Mouse (Mus musculus): Measurements from ENCODE around the gene Etfdh.

The Etfdh gene

DNA sequence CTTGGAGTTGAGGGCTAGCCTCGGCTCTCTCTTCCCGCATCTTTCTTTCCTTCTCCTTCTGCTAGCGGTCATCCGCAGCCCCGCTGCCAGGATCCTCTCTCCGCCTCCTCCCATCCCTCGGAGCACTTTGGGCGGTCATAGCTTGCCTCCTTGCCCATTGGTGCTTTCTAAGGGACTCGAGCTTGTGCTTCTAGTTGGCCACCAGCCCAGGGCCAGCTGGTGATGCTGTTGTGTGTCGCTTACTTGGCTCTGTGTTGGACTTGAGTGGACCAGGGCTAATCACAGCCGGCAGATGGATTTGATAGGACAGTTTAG lies at the start of gene Etfdh:
Etfdh (minus strand) TSS at position 85 of the 315 bp plus-strand sequence.
- DNase-seq (ENCODE audit: low spot score) = peak; percentile 76

DNA sequence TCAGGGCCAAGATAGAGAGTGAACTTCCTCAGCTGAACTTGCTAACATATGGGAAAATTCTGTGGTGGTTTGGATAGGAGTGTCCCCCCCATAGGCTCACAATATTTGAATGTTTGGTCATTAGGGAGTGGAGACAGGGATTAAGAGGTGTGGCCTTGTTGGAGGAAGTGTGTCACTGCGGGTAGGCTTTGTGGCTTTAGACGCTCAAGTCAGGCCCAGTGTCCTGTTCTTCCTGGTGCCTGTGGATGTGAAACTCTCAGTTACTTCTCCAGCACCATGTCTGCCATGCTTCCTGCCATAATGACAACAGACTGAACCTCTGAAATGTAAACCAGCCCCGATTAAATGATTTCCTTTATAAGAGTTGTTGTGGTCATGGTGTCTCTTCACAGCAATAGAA lies 47.1 kb upstream of the Etfdh start:
- DNase-seq (ENCODE audit: low spot score) = no peak

DNA sequence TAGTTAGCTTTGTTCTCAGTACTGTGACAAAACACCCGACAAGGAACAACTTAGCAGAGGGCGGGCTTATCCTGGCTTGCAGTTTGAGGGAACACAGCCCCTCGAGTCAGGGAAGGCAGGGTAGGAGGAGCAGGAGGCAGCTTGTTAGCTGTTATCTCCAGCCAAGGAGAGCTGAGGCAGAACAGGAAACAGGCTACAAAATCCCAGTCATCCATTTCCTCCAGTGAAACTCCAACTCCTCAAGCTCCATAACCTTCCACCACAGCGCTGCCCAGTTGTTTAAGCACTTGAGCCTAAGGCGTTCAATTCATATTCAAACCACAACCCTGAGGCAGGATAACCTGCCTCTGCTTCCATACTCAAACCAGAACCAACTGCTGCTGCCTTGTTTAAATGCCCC lies 45.3 kb upstream of the Etfdh start:
- DNase-seq (ENCODE audit: low spot score) = no peak

DNA sequence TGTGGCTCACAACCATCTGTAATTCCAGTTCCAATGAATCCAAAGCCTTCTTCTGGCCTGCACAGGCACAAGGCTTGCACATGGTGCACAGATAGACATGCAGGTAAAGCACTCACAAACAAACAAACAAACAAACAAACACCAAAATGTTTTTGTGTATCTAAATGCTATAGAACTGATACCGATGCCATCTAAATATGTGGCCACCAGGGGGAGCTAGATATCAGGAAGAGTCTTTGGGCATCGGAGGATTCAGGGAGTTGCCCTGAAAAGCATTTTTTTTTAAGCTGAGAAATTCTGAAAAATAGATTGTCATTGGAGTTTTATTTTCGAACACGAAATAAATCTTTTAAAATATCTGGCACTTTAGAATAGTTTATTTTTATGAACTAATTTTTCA lies 43.8 kb upstream of the Etfdh start:
- DNase-seq (ENCODE audit: low spot score) = peak; percentile 83

DNA sequence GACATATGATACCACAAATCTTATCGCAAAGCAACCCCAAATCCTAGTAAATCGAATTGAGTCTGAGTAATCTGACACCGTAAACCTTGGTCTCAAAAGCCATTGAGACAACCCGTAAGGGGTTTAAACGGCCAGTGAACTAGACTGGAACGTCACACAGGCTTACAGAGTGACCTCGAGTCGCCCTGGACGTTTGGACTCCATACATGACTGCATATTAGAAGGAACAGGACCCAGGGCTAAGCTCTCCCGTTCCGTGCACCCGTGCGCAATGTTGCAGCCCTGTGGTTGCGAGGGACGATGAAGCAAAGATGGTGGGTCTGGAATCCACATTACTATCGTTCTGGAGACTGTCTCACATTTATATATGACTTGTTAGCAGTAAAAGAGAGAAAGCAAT lies 42.9 kb upstream of the Etfdh start:
- DNase-seq (ENCODE audit: low spot score) = no peak

DNA sequence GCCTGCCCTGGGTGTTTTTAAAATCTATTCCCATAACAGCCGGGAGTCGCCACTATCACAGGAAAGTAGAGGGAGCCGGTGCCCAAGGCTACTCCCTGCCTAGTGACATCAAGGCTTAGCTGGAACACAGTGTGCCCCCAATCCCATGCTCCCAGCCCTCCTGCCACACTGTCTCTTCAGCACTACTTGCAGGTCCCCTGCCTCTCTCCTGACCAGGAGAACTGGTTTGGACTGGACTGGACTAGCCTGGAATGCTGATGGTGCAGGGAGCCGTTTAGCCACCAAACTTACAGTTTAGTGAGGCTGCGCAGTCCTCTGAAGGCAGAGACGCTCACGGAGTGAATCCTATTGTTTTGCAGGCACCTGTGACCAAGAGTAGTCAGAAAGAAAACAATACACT lies 41.3 kb upstream of the Etfdh start:
- DNase-seq (ENCODE audit: low spot score) = no peak

DNA sequence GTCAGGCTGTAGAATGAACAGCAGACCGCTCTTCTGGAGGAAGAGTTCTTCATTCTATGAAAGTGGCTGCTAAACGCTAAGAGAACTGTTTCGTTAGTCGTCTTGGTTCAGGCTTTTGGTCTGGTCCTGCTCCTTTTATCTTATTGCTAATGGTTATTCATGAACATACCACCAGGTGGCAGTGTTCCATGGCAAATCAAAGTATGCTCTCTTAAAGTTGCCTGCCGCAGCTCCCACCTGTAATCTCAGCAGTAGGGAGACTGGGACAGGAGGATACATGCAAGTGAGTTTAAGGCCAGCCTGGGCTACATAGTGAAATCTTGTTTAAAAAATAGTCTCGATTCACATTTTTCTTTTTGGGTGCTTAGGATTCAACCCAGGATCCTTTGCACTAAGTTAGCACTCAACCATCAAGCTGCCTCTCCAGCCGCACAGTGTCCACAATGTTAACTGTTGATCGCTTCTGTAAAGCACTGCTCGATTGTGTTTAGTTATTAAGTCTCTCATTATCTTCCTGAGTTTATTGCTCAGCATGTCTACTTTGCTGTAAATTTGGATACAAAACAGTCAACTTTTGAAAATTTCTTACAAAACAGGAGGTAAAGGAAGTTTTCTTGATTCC lies 35.6 kb upstream of the Etfdh start:
- DNase-seq (ENCODE audit: low spot score) = peak; percentile 66

DNA sequence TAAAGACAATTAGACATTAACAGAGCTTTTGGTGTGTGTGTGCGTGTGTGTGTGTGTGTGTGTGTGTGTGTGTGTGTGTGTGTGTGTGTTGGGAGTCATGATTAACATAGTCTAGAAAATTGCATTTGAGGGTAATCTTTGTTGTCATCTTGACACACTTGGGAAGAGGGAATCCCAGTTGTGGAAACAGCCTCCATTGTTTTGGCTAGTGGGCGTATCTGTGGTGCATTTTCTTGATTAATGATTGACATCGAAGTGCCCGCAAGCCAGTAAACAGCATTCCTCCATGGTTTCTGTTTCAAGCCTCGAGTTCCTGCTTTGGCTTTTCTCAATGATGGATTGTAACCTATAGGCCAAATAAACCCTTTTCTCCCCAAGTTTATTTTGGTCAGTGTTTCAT lies 27.4 kb upstream of the Etfdh start:
- DNase-seq (ENCODE audit: low spot score) = no peak

DNA sequence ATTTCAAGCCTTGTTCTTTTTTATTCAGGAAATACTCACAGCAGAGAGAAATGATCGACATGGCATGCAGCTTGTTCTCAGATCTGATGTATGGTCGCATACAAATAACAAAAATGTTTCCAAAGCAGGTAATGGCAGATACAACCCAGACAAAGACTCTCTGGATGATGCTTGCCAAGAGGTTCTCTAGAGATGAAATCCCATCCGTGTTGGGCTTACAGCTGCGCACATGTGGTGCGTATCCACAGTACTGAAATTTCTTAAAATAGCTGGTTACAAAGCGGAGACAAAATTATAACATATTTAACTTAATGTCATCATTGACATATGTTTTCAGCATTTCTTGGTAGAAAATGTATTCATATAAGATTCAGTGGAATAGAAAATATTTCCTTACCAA lies 22.8 kb upstream of the Etfdh start:
- DNase-seq (ENCODE audit: low spot score) = no peak

DNA sequence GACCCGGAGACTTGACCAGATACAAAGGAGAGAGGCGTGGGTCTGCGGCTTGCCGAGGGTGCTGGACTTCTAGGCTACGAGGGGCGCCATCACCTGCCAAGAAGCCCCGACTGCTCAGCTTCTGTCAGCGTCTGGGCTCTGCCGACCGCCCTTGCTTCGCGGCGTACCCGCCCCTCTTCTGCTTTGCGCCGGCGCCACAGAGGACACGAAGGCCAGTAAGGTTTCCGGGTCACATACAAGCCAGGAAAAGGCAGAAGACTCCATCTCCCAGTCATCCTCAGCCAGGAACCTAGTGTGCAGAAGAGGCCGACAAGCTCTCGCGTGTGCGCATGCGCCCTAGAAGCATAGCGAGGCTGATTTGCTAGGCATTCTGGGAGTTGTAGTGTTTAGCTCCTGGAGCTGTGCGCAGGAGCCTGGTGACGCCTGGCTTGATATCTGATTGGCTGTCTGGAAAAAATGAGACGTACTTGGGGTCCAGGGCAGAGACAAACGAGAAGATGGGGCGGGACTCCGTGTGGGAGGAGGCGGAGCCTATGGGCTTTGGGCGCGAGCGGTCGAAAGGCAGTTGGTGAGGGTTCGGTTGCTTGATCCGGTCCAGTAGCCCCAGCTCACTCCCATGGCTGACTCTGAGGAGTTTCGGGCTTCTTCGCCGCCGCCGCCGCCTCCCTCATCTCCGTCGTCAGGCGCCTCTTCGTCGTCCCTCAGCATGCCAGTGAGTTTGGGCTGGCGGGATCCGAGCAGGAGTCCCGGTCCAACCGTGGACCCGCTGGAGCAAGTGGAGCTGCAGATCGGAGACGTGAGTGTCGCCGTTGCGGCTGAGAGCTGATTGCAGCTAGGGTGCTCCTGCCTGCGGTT lies 512 bp downstream of the Etfdh start, which contains the start of gene 4930579G24Rik:
4930579G24Rik (plus strand) TSS at position 519 of the 855 bp plus-strand sequence.
- peak; percentile 98 for DNase-seq (ENCODE audit: low spot score)

DNA sequence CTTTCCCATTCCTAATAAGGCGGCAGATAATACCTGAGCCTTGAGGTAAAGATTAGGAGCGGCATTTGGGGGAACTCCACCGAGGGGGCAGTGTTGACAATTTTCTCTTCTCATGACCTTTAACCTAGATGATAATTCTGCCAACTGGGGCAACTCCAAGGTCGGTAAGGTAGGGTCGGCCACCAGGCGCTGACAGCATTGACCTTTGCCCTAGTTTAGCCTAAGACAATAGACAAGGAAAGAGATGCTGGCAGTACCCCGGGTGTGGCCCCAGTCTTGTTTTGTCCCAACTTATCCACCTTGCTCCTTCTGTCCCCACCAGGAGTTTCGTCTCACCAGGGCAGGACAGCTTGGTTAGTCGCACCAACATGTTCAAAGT lies 1.1 kb downstream of the Etfdh start:
- no peak for DNase-seq (ENCODE audit: low spot score)

DNA sequence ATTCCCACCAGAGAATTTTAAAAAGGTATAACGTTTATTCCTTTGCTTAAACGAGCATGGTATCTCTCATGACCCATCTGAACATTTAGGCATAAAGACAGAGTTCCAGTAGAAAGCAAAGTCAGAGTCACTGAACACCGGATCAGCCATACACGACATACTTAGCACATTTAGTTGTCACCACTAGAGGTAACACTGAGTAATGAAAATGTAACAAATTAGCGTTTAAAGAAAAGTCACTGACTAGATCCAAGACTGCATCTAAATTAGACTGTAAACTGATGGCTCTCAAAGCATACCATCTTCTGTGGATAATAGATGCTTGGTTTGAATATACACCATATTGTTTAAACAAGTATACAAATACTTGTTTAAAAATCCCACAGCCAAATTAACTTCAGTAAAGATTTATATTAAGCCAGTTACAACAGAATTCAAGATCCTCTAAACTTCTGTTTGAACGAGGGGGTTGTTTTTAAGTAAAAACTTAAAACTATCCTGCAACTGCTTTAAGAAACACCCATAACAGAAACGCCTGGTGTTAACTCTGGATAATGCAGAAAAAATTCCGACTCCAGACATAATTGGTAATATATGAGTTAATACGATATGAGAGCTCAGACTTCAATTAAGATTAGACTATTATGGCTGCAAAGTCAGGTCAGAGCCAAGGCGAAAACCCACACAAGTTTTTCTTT lies 1.7 kb downstream of the Etfdh start:
- no peak for DNase-seq (ENCODE audit: low spot score)

DNA sequence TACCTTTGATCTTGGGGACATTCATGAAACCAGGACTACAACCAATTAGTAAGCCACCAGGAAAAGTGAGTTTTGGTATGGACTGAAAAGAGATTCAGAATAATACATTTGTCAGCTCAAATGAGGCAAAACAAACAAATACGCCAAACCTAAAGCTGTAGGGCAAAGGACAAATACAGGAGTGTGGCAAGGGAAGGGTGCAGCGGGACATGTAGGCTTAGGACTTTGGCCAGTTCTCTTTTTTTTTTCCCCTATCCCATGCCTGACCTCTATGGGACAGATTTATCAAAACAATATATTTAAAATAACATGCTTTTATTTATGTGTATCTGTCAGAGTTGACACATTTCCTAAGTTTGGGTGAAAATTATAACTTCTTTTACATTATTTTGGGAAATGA lies 19.4 kb downstream of the Etfdh start:
- no peak for DNase-seq (ENCODE audit: low spot score)

DNA sequence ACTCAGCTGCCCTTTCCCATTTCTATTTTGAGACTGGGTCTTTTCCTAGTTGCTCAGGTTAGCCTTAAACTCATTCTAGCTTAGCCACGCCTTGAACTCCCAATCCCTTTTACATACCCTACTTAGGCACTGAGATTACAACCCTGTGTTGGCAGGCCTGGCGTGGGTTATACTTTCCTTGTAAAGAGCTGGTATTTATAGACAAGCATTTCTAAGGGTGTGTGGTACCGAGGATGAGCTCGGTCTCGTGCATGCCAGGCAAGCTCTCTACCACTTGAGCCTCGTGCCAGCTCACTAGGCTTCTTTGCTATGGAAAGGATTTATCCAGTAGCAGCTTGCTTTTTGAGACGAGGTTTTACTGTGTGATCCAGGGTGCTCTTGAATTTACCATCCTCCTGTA lies 33.8 kb downstream of the Etfdh start:
- DNase-seq (ENCODE audit: low spot score) = no peak

DNA sequence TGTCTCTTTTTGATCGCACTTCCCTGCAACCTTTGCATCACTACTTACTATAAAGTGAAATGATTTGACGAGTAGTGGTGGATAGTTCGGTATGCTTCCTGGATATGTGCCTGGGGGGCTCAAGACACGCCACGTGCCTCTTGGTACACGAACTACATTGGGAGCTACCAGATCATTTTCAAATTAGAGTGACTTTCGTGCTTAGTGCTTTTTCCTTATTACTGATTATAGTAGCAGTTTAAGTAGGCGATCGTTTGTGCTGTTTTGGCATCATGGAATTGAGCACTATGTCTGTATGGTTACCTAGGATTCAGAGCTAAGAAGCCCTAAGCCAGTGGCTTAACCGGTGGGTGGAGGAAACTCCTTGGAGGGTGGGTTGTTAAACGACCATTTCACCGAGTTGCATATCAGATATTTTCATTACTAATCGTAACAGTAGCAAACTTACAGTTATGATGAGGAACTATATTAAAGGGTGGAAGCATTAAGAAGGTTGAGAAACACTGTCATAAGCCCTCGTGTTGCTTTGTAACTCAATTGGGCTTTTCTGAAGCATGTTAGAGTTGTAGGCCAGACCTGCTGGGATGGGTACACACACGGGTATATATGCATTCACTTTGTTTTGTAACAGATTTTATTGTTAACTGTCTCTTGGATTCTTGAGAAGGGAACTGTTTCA lies 37.4 kb downstream of the Etfdh start:
- no peak for DNase-seq (ENCODE audit: low spot score)

DNA sequence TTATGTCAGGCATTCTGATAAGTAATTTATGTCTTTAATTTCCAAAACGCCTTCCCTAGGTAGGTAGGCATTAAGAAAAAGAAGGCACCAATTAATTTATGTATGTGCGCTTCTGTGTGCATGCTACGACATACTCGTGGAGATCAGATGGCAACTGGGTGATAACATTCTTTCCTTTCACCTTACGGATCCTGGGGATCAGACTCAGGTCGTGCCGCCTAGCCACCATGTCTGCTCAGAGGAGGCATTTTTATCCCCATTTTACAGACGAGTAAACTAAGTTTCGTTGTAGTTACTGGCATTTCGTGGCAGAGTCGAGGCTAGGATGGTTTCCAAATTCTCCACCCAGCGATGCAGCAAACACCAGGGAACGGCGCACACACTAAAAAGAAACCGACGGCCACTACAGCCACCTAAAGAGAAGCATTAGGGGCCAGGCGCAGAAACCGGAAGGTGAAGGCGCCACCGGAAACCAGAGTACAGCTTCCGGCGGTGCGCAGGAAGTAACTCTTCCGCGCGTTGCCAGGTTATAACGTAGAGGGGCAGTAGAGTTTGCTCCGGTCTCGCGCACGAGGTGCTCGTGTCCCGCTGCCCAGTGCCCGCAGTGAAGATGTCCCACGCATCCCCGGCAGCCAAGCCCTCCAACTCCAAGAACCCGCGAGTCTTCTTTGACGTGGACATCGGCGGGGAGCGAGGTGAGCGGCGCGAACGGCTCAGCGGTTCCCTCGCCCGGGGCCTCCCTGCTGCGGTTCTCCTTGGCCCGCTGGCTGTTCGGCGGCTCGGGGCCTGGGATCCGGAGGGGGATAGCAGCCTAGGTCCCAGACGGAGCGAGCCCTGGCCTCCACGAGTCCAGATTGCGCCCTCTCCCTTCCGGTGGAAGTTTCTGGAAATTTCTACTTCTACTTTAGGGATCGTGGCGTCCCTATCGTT lies 38.2 kb downstream of the Etfdh start, which contains the start of gene Ppid:
Ppid (plus strand) TSS at position 480 of the 930 bp plus-strand sequence.
- DNase-seq (ENCODE audit: low spot score) = peak; percentile 78

DNA sequence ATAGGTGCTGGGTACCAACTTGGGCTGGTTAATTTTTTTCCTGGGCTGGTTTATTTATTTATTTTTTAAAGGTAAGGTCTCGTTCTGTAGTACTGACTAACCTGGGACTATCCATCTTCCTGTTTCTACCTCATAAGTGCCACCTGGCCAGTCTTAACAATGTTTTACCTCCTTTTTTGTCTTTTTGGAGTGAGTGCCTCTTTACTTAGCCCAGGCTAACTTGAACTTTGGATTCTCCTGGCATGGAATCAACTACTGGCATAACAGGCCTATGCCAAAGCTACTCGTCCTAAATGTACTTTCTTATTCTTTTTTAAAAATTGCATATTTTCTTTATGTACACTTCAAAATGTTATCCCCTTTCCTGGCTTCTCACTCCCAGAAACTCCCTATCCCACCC lies 39.6 kb downstream of the Etfdh start:
- no peak for DNase-seq (ENCODE audit: low spot score)

DNA sequence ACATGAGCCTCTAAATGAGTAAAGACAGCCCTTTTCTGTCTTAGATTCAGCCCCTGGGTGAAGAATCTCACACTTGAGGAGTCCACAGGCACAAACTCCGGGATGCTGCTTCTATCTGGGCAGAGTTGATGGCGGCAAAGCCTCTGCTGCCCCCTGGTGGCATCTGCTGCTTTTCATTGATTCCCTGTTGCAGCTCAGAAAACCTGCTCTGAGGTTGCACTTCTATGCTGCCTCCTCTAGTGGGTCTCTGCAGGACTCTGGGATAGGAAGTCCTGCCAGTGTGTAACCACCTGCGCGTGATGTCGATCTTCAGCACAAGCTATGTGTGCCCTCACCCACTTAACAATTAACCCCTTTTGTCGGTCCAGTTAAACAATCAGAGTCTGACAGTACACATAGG lies 42.5 kb downstream of the Etfdh start:
- DNase-seq (ENCODE audit: low spot score) = peak; percentile 95

DNA sequence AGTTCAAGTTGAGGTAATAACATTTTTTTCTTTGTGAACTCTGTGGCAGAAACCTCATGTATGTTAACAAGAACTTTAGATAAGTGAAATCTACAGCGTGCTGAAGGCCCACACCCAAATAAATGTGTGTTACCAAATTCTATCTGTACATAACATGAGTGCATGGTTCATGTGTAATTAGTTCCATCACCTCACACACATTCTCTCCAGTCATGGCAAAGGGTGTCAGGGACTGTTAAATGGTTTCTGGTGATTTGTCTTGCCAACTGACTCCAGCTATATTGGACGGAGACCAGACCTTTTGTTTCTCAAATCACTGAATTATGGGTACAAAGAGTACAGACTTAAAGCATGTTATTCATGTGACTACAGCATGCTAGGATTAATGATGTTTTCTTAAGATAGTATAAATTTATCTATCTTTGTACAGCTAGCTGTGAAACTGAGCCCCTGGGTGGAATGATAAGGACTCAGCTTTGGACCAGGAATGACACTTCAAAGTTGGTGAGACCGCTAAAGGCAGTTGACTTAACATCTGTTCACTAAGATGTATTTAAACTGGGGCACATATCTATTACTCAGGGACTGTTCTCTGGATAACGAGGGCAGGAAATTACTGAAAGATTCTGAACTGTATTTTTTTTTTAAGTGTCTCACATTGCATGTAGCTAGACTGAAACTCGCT lies 49.3 kb downstream of the Etfdh start:
- DNase-seq (ENCODE audit: low spot score) = no peak

DNA sequence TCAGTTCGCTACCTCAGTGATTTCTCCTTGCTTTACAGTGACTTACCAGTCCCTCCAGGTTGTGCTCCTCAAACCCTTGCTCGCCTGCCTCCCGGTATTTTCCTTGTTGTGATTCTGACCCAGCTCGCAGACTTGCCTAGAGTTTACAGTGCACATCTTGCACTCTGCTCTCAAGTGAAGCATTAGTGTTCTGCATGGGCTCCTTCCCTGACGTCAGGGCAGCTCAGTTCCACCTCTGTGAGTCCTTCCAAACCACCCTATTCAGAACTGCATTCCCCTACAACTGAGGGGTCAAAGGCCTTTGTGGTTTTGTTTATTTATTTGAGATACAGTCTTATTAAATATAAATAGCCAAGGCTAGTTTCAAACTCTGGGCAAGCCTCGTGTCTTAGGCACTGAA lies 51.1 kb downstream of the Etfdh start:
- DNase-seq (ENCODE audit: low spot score) = no peak

DNA sequence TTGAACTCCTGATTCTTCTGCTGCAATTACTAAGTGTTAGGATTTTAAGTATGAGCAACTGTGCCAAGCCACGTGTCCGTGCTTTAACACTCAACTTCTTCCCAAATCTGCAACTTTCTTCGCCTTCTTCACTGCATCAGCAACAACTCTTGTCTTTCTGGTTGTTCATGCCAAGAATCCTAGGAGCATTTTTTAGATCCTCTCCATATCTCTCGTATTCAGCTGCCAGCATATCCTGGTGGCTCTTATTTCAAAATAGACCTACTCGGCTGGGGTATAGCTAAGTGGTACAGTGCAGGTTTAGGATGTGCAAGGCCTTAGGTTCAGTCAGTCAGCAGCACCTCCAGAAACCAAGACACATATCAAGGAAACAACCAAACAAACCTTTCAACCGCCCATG lies 51.7 kb downstream of the Etfdh start:
- DNase-seq (ENCODE audit: low spot score) = no peak
